Mouse (Mus musculus): ENCODE data around the gene BC030867.

- TF ChIP-seq CTCF (IDR thresholded peaks at IDR 0.05; ENCODE audit: extremely low read depth, insufficient read depth, low read length): no peak
- no peak for TF ChIP-seq POLR2A (IDR thresholded peaks at IDR 0.05; ENCODE audit: extremely low read depth, insufficient read depth, low read length)
Observed at GRCm38 (mm10) chr11:102236022-102236421, 12.7 kb upstream of the BC030867 start.
